Mouse (Mus musculus): ENCODE results near the gene Sox14. TPM values are rescaled to one million over a fixed set of nuclear protein-coding genes. Genes with fewer than 3 reads are reported as not detected.

Sox14 gene
- polyA plus RNA-seq (2015; fragmentation: Nextera tagmentation; extraction: Ambion mirVana): 0.98 and 4.9 TPM in 2 replicates

DNA sequence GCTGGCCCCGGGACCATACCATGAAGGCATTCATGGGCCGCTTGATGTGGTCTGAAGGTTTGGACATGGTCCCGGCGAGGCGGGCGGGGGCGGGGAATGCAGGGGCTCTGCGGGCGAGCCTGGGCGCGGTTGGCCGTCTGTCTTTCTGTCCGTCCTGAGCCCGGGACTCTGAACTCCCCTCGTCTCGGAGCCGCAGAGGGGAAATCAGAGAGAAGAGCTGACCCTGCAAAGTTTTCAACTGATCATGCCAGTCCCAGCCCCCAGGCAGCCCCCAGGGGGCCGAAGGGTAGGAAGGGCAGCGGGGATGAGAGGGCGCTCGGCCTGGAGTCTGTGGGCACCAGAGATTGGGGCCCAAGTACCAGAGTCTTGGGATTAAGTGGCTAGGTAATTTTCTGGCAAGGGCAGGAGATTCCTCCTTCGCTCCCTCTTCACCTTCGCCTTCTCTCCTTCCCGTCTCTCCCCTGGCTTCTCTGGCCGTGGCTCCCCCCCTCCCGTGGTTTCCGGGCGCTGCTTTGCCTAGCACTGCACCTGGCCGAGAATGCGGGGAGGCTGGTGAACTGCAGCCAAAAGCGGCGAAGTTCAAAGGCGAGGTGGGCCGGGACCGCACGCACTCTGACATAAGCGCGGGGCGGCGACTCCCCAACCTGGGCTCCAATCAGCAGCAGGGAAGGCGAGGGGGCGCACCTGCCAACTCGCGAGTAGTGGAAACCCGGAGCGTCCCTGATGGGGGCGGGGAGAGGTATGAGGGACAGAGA, at the start of gene Sox14:
Gene Sox14, minus strand, starts transcription at position 553 of the 755 bp plus-strand sequence.
- WGBS: under 1% methylated on average over 47 of the region's 47 CpGs
- H3K4me2 ChIP-seq (replicated peaks): peak within 1 kb of the TSS; percentile 45
- H3K27me3 ChIP-seq: peaks cover 95% of the 10 kb centered on the region
- no peak within 1 kb of the TSS for H3K27ac ChIP-seq (replicated peaks)
- no peaks in the 10 kb centered on the region for H3K36me3 ChIP-seq
- no peaks in the 10 kb centered on the region for H3K9me3 ChIP-seq
- H3K9ac ChIP-seq (replicated peaks): no peak within 1 kb of the TSS
- peak within 1 kb of the TSS; percentile 29 for H3K4me3 ChIP-seq
- ATAC-seq (replicated peaks): no peak
- H3K4me1 ChIP-seq: peaks cover 46% of the 10 kb centered on the region

DNA sequence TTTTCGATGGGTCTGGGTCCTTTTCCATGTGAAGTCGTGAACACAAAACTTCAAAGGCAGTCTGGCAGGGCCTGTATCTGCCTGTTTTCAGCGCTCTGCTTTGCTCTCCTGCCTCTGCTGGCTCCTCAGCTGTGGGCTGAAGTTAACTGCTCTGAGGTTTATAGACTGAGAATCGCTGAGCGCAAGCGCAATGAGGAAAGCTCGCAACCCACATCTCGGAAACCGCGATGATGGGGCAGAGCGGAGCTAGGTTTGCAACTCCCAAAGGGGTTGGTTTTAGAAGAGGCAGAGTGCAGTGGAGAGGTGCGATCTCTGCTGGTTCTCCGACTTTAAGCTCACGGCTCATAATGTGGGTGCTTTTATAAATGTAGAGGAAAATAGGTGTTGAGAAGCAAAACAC, 3.3 kb upstream of the Sox14 start:
- peaks cover 69% of the 10 kb centered on the region for H3K27me3 ChIP-seq
- ATAC-seq (replicated peaks): no peak
- WGBS: 3% methylated on average over 14 of the region's 14 CpGs
- no peak overlapping the region for H3K4me3 ChIP-seq
- no peak overlapping the region for H3K27ac ChIP-seq (replicated peaks)
- no peak overlapping the region for H3K9ac ChIP-seq (replicated peaks)
- H3K36me3 ChIP-seq: no peaks in the 10 kb centered on the region
- H3K9me3 ChIP-seq: no peaks in the 10 kb centered on the region
- no peak overlapping the region for H3K4me2 ChIP-seq (replicated peaks)
- peaks cover 25% of the 10 kb centered on the region for H3K4me1 ChIP-seq

DNA sequence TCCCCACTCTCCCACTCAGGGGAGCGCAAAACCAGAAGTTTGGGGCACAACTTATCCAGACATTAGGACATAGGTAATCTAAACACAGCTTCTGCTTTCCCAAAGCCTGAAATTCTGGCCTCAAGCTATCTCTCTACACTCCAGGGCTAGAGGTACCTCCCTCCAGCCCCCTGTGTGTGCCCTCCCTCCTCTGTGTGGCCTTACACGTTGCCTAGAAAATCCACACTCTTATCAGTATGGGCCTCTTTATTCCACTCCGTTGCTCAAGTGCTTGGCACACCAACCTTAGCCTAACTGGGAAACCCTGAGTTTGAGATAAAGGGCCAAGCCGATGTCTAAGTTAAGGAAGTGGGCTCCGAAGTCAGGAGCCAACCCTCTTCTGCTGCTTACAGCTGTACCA, 2.6 kb upstream of the Sox14 start:
- 23% methylated on average over 5 of the region's 5 CpGs for WGBS
- H3K36me3 ChIP-seq: no peaks in the 10 kb centered on the region
- H3K4me1 ChIP-seq: peaks cover 25% of the 10 kb centered on the region
- ATAC-seq (replicated peaks): no peak
- H3K27me3 ChIP-seq: peaks cover 75% of the 10 kb centered on the region
- no peak overlapping the region for H3K9ac ChIP-seq (replicated peaks)
- no peak overlapping the region for H3K4me3 ChIP-seq
- no peaks in the 10 kb centered on the region for H3K9me3 ChIP-seq
- no peak overlapping the region for H3K27ac ChIP-seq (replicated peaks)
- H3K4me2 ChIP-seq (replicated peaks): no peak overlapping the region

DNA sequence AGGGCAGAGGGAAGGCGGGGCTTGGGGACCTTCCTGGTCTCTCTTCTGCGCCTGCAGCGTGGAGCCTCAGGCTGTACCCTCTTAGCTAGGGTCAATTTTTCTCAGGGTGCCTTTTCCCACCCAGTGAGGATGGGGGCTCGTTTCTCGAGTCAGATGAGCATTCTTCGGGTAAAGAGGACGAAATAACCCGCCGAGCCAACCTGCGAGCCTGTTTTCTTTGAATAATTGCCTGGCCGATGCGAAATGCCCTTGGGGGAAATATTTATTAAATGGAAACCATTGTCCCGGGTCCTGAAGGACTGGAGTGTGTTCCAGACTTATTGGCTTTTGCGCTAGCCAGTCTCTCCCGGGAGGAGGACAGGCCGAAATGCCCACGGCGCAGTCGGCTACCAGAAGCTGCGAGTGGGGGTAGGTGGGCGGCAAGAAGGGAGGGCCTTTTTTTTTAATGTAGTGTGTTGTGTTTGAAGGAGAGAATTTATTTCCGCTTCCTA, 1.1 kb upstream of the Sox14 start:
- H3K27me3 ChIP-seq: peaks cover 90% of the 10 kb centered on the region
- no peak overlapping the region for H3K27ac ChIP-seq (replicated peaks)
- WGBS: 1% methylated on average over 22 of the region's 22 CpGs
- ATAC-seq (replicated peaks): no peak
- no peak overlapping the region for H3K9ac ChIP-seq (replicated peaks)
- H3K4me2 ChIP-seq (replicated peaks): no peak overlapping the region
- H3K4me3 ChIP-seq: no peak overlapping the region
- no peaks in the 10 kb centered on the region for H3K9me3 ChIP-seq
- H3K4me1 ChIP-seq: peaks cover 36% of the 10 kb centered on the region
- H3K36me3 ChIP-seq: no peaks in the 10 kb centered on the region

DNA sequence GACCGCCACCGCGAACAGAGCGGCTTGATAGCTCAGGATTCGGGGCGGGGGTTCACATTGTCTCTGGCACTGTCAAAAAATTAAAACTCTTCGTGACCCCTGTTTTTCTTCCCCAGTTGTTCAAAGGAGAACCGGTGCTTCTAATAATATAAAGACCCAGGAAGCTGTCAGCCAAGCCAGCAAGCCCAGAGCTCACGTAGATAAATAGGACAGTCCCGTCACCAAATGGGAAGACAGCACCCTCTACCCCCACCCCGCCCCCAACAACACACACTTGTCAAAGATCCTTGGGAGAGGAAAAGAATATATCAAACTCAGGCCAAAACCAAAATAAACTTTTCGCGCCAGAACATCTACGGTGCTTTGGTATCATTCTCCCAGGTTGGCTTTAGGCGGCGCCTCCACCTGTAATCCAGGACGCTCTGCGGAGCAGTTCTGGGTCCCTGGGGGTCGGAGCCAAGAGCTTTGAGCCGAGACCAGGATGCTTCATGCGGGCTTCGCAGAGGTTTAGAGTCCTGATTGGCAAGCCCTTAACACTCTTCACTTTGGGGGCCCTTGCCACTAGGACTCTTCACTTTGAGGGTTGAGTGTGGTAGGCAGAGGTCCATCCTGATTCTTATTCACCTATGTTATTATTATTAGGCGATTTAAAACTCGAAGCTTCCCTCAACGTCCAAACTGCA, 544 bp upstream of the Sox14 start:
- Histone ChIP-seq H3K27me3 (peaks cover 95% of the 10 kb centered on the region), H3K27ac (replicated peaks) (no peak overlapping the region), H3K4me1 (peaks cover 41% of the 10 kb centered on the region), H3K9me3 (no peaks in the 10 kb centered on the region), H3K9ac (replicated peaks) (no peak overlapping the region), H3K36me3 (no peaks in the 10 kb centered on the region), H3K4me2 (replicated peaks) (peak overlapping the region; percentile 45), H3K4me3 (peak overlapping the region; percentile 29)
- WGBS: 1% methylated on average over 25 of the region's 25 CpGs
- ATAC-seq (replicated peaks): no peak

DNA sequence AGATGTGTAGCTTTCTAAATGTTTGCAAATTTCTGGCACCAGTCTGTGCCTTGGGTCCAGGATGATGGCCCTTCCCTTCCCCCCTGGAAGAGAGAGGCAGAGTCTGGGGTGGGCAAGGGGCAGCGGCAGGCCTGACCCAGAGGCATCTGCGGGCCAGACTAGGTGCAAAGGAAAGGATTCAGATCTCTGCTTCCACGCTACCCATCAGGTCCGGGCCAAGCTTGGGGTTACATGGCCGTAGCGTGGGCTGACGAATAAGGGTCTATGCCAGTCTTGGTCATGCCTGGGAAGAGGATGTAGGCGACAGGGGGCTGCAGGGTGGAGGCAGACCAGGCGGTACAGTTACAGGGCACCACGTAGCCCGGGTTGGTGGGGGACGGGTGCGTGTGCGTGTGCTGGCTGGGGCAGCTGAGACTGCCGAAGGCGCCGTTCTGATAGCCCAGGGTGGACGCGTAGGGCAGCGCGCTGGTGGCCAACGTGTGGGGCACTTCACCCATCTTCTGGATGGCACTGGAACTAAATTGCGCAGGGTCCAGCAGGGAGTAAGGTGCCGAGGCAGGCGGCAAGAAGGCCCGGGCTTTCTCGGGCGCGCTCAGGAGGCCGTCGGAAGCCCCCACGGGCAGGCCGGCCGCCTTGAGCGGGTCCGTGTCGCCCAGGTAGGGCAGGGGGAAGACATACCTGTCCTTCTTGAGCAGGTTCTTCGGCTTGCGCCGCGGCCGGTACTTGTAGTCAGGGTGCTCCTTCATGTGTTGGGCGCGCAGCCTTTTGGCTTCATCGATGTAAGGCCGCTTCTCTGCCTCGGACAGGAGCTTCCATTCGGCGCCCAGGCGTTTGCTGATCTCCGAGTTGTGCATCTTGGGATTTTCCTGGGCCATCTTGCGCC, 994 bp downstream of the Sox14 start:
- H3K27me3 ChIP-seq: peaks cover 97% of the 10 kb centered on the region
- H3K27ac ChIP-seq (replicated peaks): no peak overlapping the region
- H3K9me3 ChIP-seq: no peaks in the 10 kb centered on the region
- no peak for ATAC-seq (replicated peaks)
- no peaks in the 10 kb centered on the region for H3K36me3 ChIP-seq
- no peak overlapping the region for H3K9ac ChIP-seq (replicated peaks)
- H3K4me1 ChIP-seq: peaks cover 54% of the 10 kb centered on the region
- peak overlapping the region; percentile 29 for H3K4me3 ChIP-seq
- under 1% methylated on average over 52 of the region's 52 CpGs for whole genome bisulfite sequencing
- no peak overlapping the region for H3K4me2 ChIP-seq (replicated peaks)

DNA sequence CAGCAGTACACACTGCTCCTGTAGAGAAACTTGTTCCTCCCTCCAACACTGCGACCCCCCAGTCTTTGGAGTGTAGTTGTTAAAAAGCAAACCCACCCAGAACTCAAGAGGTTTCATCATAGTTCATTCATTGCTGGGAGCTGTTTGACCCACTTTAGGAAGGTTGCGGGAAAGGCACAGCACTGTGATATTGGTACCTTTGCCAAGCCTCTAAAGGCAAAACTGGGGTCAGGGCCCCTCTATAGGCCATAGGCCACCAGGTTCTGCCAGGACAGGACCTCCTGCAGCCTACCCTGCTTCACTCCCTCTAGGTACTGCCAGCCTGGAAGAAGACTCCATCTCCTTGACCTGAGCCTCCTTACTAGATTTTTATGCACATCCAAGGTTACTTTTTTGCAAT, 2.2 kb downstream of the Sox14 start:
- H3K4me2 ChIP-seq (replicated peaks): no peak overlapping the region
- no peak overlapping the region for H3K27ac ChIP-seq (replicated peaks)
- peaks cover 62% of the 10 kb centered on the region for H3K4me1 ChIP-seq
- H3K4me3 ChIP-seq: no peak overlapping the region
- 9% methylated on average over 2 of the region's 2 CpGs for WGBS
- H3K27me3 ChIP-seq: peaks cover 92% of the 10 kb centered on the region
- no peak overlapping the region for H3K9ac ChIP-seq (replicated peaks)
- no peaks in the 10 kb centered on the region for H3K36me3 ChIP-seq
- no peak for ATAC-seq (replicated peaks)
- no peaks in the 10 kb centered on the region for H3K9me3 ChIP-seq

DNA sequence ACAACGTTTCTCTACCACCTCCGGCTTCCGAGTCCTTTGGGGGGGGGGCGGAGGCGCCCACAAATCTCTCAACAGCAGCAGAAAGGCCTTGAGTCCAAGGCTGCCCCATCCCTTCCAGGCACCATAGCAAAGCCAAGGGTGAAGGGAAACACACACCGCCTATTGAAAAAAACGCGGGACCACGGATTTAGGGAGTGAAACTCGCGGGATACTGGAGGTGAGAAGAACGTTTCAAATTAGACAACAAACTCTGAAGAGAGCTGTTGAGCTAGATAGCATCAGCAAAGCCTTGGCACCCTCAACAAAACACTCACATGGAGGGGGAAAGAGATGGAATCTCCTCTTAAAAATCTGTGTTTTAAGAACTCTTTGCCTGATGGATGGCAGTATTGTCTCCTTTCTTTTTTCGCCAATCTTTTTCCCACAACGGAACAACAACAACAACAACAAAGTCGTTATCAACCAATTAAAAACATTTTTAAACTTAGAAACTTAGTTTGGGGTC, 2.8 kb downstream of the Sox14 start:
- H3K36me3 ChIP-seq: no peaks in the 10 kb centered on the region
- no peak overlapping the region for H3K4me3 ChIP-seq
- WGBS: 1% methylated on average over 15 of the region's 15 CpGs
- peaks cover 68% of the 10 kb centered on the region for H3K4me1 ChIP-seq
- H3K27me3 ChIP-seq: peaks cover 90% of the 10 kb centered on the region
- no peak overlapping the region for H3K4me2 ChIP-seq (replicated peaks)
- no peak for ATAC-seq (replicated peaks)
- H3K9ac ChIP-seq (replicated peaks): no peak overlapping the region
- no peaks in the 10 kb centered on the region for H3K9me3 ChIP-seq
- no peak overlapping the region for H3K27ac ChIP-seq (replicated peaks)

DNA sequence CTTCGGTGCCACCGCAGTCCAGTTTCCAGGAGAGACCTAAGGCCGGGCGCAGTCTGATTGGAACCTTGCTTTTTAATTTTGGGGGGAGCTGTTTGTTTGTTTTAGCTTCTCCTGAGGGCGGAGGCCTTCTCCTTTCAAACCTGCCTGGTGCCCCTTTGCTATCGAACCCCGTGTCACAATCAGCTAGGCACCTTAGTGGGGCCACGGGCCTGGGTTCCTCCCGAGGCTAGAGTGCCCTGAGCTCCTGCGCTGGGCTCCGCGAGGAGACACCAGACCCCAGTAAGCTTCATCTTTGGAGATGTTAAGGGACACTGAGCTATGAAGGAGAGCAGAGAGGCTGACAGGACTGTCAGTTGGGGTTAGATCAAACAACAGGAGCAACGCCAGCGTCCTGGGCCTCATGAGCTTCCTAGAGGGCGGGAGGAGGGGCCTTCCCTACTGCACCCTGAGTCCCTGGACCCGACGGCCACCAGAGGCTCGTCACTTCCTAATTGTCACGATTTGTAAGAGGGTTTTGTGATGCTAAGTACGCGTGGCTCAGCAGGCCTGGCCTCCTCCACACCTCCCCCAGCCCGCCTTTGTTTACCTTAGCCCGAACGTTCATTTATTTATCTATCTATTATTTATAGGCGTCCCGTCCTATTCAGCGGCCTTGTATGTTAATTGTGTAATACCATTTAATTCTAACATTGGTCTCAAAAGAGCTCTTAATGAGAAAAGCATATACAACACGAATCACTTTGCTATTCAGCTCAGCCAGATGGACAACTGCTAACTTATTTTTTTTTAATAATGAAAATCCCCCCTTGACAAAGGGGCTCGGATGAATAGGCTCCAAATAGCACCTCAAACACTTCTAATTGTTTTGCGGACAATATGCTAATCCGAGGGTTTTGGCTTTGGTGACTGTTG, 3.5 kb downstream of the Sox14 start:
- Histone ChIP-seq H3K27me3 (peaks cover 89% of the 10 kb centered on the region), H3K9ac (replicated peaks) (no peak overlapping the region)

DNA sequence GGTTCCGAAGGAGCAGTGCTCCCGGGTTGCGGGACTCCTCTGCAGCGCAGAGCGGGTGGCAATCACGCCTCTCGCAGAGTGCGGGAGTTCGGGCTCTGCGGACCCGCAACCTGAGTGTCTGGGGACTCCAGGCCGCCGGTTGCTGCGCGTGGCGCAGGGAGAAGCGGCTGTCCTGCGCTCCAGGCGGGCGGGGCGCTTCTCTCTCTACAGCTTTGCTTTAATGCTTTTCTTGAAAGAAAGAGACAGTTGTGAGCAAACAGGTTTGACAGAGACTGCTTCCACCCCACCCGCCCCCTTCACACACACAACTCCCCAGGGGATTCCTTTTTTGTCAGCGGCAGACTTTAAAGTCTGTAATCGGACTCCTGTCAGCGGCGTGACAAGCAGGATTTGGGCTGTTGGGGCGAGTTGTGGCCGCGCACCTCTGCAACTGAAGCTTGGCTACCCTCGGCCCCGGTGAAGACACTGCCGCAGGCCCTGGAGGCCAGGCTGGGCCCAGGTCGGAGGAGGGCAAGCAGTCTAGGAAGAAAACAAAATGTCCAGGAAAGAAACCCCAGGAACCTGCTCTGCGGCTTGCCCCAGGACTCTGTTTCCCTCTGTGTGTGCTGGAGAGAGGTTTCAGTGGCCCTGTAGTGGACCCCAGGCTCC, 4.3 kb downstream of the Sox14 start:
- no peak overlapping the region for H3K4me2 ChIP-seq (replicated peaks)
- H3K36me3 ChIP-seq: no peaks in the 10 kb centered on the region
- no peak overlapping the region for H3K9ac ChIP-seq (replicated peaks)
- no peak overlapping the region for H3K4me3 ChIP-seq
- H3K9me3 ChIP-seq: no peaks in the 10 kb centered on the region
- peaks cover 89% of the 10 kb centered on the region for H3K27me3 ChIP-seq
- under 1% methylated on average over 34 of the region's 34 CpGs for WGBS
- no peak overlapping the region for H3K27ac ChIP-seq (replicated peaks)
- no peak for ATAC-seq (replicated peaks)
- H3K4me1 ChIP-seq: peaks cover 63% of the 10 kb centered on the region

More for the DNA sequence above, 3.5 kb downstream of the Sox14 start:
- H3K9me3 ChIP-seq: no peaks in the 10 kb centered on the region
- H3K4me2 ChIP-seq (replicated peaks): no peak overlapping the region
- H3K36me3 ChIP-seq: no peaks in the 10 kb centered on the region
- peaks cover 69% of the 10 kb centered on the region for H3K4me1 ChIP-seq
- 1% methylated on average over 31 of the region's 31 CpGs for WGBS
- no peak overlapping the region for H3K27ac ChIP-seq (replicated peaks)
- no peak overlapping the region for H3K4me3 ChIP-seq
- ATAC-seq (replicated peaks): no peak; the same call in 1 of the 2 replicates

Data from forebrain, embryonic 15.5 days (tissue).